ENCODE assay signal across 12 mouse cellular contexts in the genomic region with DNA sequence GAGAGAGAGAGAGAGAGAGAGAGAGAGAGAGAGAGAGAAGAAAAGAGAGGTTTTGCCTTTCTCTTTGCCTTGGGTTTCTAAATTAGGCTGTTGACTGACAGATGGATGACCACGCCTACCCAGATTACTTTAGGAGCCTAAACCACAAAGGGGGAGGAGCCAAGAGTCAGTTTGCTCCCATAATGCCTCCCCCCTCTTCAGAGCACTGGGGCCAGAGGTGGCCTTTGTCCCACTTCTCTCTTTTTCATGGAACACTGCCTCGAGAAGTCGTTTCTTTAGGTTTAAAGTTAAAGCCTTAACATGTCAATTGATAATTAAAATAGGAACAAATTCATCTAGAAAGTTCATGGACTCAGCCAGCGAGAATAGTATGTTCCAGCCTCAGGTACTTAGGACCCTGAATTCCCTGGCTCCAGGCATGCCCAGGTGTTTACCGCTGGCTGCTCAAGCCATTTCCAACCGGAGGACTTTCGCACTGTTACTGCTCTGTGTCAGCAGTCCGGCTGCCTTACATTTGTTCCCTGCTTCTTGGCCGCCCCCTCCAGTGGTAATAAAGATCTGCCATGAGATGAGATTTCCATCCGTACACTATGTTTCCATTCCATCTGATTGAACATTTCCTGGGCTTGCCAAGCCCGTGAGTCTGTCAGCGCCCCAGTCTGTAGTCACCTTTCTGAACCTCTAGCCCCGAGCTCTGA. TPM values are rescaled to one million over a fixed set of nuclear protein-coding genes. Genes with fewer than 3 reads are reported as not detected.
A peak's percentile ranks its signal among the peaks of the same experiment; 100 is the strongest.
DNase-seq lines count a peak whose midpoint lies in the region; ATAC-seq lines count a peak whose summit lies in the region.
"Had no signal": no experiment of that assay in that cellular context is flagged by ENCODE, and none has a peak within 500 bp of the region (broad histone marks: within the 10 kb centered on the region; RNA-seq: fewer than 3 reads in every experiment).

No protein-coding gene starts in this region.

- H3K27me3 ChIP-seq in kidney, embryonic 16.5 days (ENCODE audit: insufficient read depth, low read length): no peaks in the 10 kb centered on the region
- H3K27me3 ChIP-seq: heart, embryonic 13.5 days had no signal

- H3K9ac ChIP-seq in kidney, embryonic 16.5 days (replicated peaks; ENCODE audit: low read length): no peak overlapping the region
- H3K9ac ChIP-seq: heart, embryonic 13.5 days had no signal

- 54% methylated on average over 13 of the region's 13 CpGs for WGBS in kidney, embryonic 16.5 days

- H3K4me3 ChIP-seq in kidney, embryonic 16.5 days (ENCODE audit: low read length): no peak overlapping the region
- H3K4me3 ChIP-seq: heart, embryonic 13.5 days had no signal

- H3K4me1 ChIP-seq in kidney, embryonic 16.5 days (ENCODE audit: insufficient read depth, low read length): peaks cover 12% of the 10 kb centered on the region; the same call in 1 of the 2 replicates

- H3K4me2 ChIP-seq in kidney, embryonic 16.5 days (replicated peaks; ENCODE audit: low read depth, low read length): no peak overlapping the region
- H3K4me2 ChIP-seq: heart, embryonic 13.5 days had no signal

- ATAC-seq in kidney, embryonic 16.5 days (ENCODE audit: low FRiP score, low TSS enrichment): peak; percentile 73
- ATAC-seq: inflammation-experienced regulatory T-cells, adult 6 months had no signal

- H3K27ac ChIP-seq in kidney, embryonic 16.5 days (ENCODE audit: low read length): peak overlapping the region; percentile 70
- H3K27ac ChIP-seq: heart, embryonic 13.5 days had no signal

- peak; percentile 30 to 33 for DNase-seq in cerebellum, postnatal 10 days
- no peak for DNase-seq in cerebellum, postnatal 14 days
- DNase-seq in thymus, postnatal 25 days: peak; percentile 21
- DNase-seq in thymus, postnatal 36 days: no peak
- no peak for DNase-seq in frontal cortex, postnatal 14 days (ENCODE audit: low spot score in 2 of 2)
- no peak for DNase-seq in natural killer cell, adult 2 months (ENCODE audit: low spot score in 2 of 2)
- DNase-seq in frontal cortex, postnatal 25 days (ENCODE audit: low spot score in 2 of 2): no peak
- DNase-seq: cerebellum, adult 8-10 months; lung, postnatal 10 days had no signal

- no peaks in the 10 kb centered on the region for H3K36me3 ChIP-seq in kidney, embryonic 16.5 days (ENCODE audit: insufficient read depth, low read length)
- H3K36me3 ChIP-seq: heart, embryonic 13.5 days had no signal

- H3K9me3 ChIP-seq in kidney, embryonic 16.5 days (ENCODE audit: low read length): no peaks in the 10 kb centered on the region
- H3K9me3 ChIP-seq: heart, embryonic 13.5 days had no signal

RNA-seq across cellular contexts. Expression of a gene that starts 43.8 kb away (rescaled TPM):
- 362 and 426 TPM in 2 replicates for polyA plus RNA-seq in kidney, embryonic 16.5 days (2015; fragmentation: Nextera tagmentation; extraction: Ambion mirVana)

Comparison
In these comparisons a context has a peak if more than half of its experiments do, and no peak if none do; other contexts are left out.
1. DNase-seq: peak in cerebellum, postnatal 10 days (2 of 2) and thymus, postnatal 25 days (single experiment); none in cerebellum, postnatal 14 days (0 of 2), thymus, postnatal 36 days (0 of 2), frontal cortex, postnatal 14 days (0 of 2), natural killer cell, adult 2 months (0 of 2) and frontal cortex, postnatal 25 days (0 of 2).